ENCODE assay signal across 7 mouse cellular contexts in the genomic region with DNA sequence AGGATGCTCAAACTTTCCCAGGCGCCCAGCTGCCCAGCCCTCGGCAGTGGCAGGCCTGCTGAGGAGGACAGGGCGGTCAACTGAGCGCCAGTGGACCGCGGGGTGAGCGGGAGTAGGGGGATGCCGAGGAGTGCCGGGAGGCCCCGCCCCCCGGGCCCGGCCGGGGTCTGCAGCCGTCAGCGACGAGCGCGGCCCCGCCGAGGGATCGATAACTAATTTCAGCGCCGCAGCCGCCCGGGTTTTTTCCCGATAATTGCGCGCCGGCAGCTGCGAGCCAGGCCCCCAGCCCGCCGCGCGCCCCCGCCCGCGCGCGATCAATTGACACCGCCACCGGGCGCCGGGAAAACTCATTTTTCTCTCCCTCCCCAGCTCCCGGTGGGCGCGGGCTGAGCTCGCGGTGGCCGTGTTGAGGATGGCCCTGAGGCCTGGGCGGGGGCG. TPM values are rescaled to one million over a fixed set of nuclear protein-coding genes. Genes with fewer than 3 reads are reported as not detected.
DNase-seq lines count a peak whose midpoint lies in the region; ATAC-seq and TF ChIP-seq lines count a peak whose summit lies in the region.

No protein-coding gene starts in this region.

- no peak for ATAC-seq in lung, embryonic 14.5 days (ENCODE audit: insufficient read depth)
- peak; percentile 37; the same call in 1 of the 2 replicates for ATAC-seq in embryonic facial prominence, embryonic 11.5 days (replicated peaks; ENCODE audit: insufficient number of reproducible peaks, low FRiP score, low TSS enrichment, low read depth)
- peak; percentile 55; the same call in 1 of the 2 replicates for ATAC-seq in hindbrain, embryonic 13.5 days (ENCODE audit: low FRiP score)

- H3K9ac ChIP-seq in lung, embryonic 14.5 days = peak overlapping the region; percentile 75
- H3K9ac ChIP-seq in embryonic facial prominence, embryonic 11.5 days (replicated peaks; ENCODE audit: low read length) = peak overlapping the region; percentile 76
- peak overlapping the region; percentile 75 for H3K9ac ChIP-seq in hindbrain, embryonic 13.5 days

- H3K4me1 ChIP-seq in lung, embryonic 14.5 days (ENCODE audit: insufficient read depth) = peaks cover 16% of the 10 kb centered on the region
- H3K4me1 ChIP-seq in embryonic facial prominence, embryonic 11.5 days (ENCODE audit: control insufficient read depth, insufficient read depth, low read length) = peaks cover 3% of the 10 kb centered on the region; the same call in 1 of the 2 replicates
- peaks cover 48% of the 10 kb centered on the region for H3K4me1 ChIP-seq in hindbrain, embryonic 13.5 days (replicated peaks)
- H3K4me1 ChIP-seq in midbrain, embryonic 10.5 days = peaks cover 74% of the 10 kb centered on the region

- no peaks in the 10 kb centered on the region for H3K9me3 ChIP-seq in lung, embryonic 14.5 days (ENCODE audit: low read depth, low read length)
- no peaks in the 10 kb centered on the region for H3K9me3 ChIP-seq in embryonic facial prominence, embryonic 11.5 days (replicated peaks; ENCODE audit: control insufficient read depth, low read length)
- H3K9me3 ChIP-seq in hindbrain, embryonic 13.5 days = no peaks in the 10 kb centered on the region
- no peaks in the 10 kb centered on the region for H3K9me3 ChIP-seq in midbrain, embryonic 10.5 days (replicated peaks)

- H3K36me3 ChIP-seq in lung, embryonic 14.5 days (ENCODE audit: insufficient read depth) = no peaks in the 10 kb centered on the region
- H3K36me3 ChIP-seq in embryonic facial prominence, embryonic 11.5 days (replicated peaks; ENCODE audit: control insufficient read depth, insufficient read depth, low read depth, low read length) = no peaks in the 10 kb centered on the region
- no peaks in the 10 kb centered on the region for H3K36me3 ChIP-seq in hindbrain, embryonic 13.5 days
- no peaks in the 10 kb centered on the region for H3K36me3 ChIP-seq in midbrain, embryonic 10.5 days

- no peaks in the 10 kb centered on the region for H3K27me3 ChIP-seq in lung, embryonic 14.5 days (ENCODE audit: insufficient read depth, low read length)
- no peaks in the 10 kb centered on the region for H3K27me3 ChIP-seq in embryonic facial prominence, embryonic 11.5 days (ENCODE audit: control insufficient read depth, insufficient read depth, low read length)
- H3K27me3 ChIP-seq in hindbrain, embryonic 13.5 days = no peaks in the 10 kb centered on the region
- H3K27me3 ChIP-seq in midbrain, embryonic 10.5 days (ENCODE audit: low read depth, poor library complexity, severe bottlenecking) = peaks cover 9% of the 10 kb centered on the region; the same call in 1 of the 2 replicates

- peak overlapping the region; percentile 88 for H3K27ac ChIP-seq in lung, embryonic 14.5 days (ENCODE audit: low read depth)
- H3K27ac ChIP-seq in embryonic facial prominence, embryonic 11.5 days (replicated peaks; ENCODE audit: low read depth, low read length) = peak overlapping the region; percentile 69
- H3K27ac ChIP-seq in hindbrain, embryonic 13.5 days = peak overlapping the region; percentile 91
- H3K27ac ChIP-seq in midbrain, embryonic 10.5 days (replicated peaks) = peak overlapping the region; percentile 90

- H3K4me2 ChIP-seq in lung, embryonic 14.5 days = peak overlapping the region; percentile 99
- peak overlapping the region; percentile 92 for H3K4me2 ChIP-seq in embryonic facial prominence, embryonic 11.5 days (ENCODE audit: low read depth, low read length)
- peak overlapping the region; percentile 80 for H3K4me2 ChIP-seq in hindbrain, embryonic 13.5 days

- TF ChIP-seq CTCF in lung, embryonic 14.5 days (IDR thresholded peaks at IDR 0.05; ENCODE audit: low read depth) = no peak

- no peak for DNase-seq in lung, embryonic 14.5 days
- no peak for DNase-seq in lung, postnatal 4 days
- peak; percentile 51 for DNase-seq in embryonic facial prominence, embryonic 11.5 days (ENCODE audit: low spot score)
- peak; percentile 66 for DNase-seq in midbrain, embryonic 10.5 days (ENCODE audit: low spot score)
- no peak for DNase-seq in ovary, postnatal 14 days (ENCODE audit: low spot score)
- no peak for DNase-seq in adrenal gland, adult 2 months

- H3K4me3 ChIP-seq in lung, embryonic 14.5 days (ENCODE audit: low read depth, low read length) = peak overlapping the region; percentile 54
- H3K4me3 ChIP-seq in embryonic facial prominence, embryonic 11.5 days (ENCODE audit: low read depth, low read length) = peak overlapping the region; percentile 40
- peak overlapping the region; percentile 43 for H3K4me3 ChIP-seq in hindbrain, embryonic 13.5 days
- peak overlapping the region; percentile 59 for H3K4me3 ChIP-seq in midbrain, embryonic 10.5 days

- under 1% methylated on average over 51 of the region's 51 CpGs for WGBS in lung, embryonic 14.5 days
- WGBS in embryonic facial prominence, embryonic 11.5 days = 1% methylated on average over 51 of the region's 51 CpGs
- 1% methylated on average over 50 of the region's 51 CpGs for WGBS in hindbrain, embryonic 13.5 days
- under 1% methylated on average over 50 of the region's 51 CpGs for WGBS in midbrain, embryonic 10.5 days

RNA-seq across cellular contexts. Expression of gene 1700001O22Rik, which starts 32.1 kb away (rescaled TPM):
- polyA plus RNA-seq in lung, embryonic 14.5 days (2014; fragmentation: Nextera tagmentation; extraction: Ambion mirVana) = 3.9 and 4.3 TPM in 2 replicates
- polyA plus RNA-seq in embryonic facial prominence, embryonic 11.5 days (2014; fragmentation: Nextera tagmentation; extraction: Ambion mirVana) = 1.8 and 3.6 TPM in 2 replicates
- polyA plus RNA-seq in hindbrain, embryonic 13.5 days (2015; fragmentation: Nextera tagmentation; extraction: Ambion mirVana) = 1.7 and 2.4 TPM in 2 replicates
- polyA plus RNA-seq in midbrain, embryonic 10.5 days (2016; fragmentation: Nextera tagmentation; extraction: Ambion mirVana) = 3.5 and 4.0 TPM in 2 replicates
- 1 to 10 TPM; 1.8 to 5.0 TPM for total RNA-seq in adrenal gland, adult 2 months (2021)
- polyA plus RNA-seq in adrenal gland, adult 2 months (2012; rRNA removed) = 2.8 and 3.6 TPM in 2 replicates

RNA-seq across cellular contexts. Expression of gene Ntmt1, which starts 36.2 kb away (rescaled TPM):
- polyA plus RNA-seq in lung, embryonic 14.5 days (2014; fragmentation: Nextera tagmentation; extraction: Ambion mirVana) = 88.3 and 96.0 TPM in 2 replicates
- polyA plus RNA-seq in embryonic facial prominence, embryonic 11.5 days (2014; fragmentation: Nextera tagmentation; extraction: Ambion mirVana) = 98.9 and 101 TPM in 2 replicates
- 108 and 115 TPM in 2 replicates for polyA plus RNA-seq in hindbrain, embryonic 13.5 days (2015; fragmentation: Nextera tagmentation; extraction: Ambion mirVana)
- 126 and 127 TPM in 2 replicates for polyA plus RNA-seq in midbrain, embryonic 10.5 days (2016; fragmentation: Nextera tagmentation; extraction: Ambion mirVana)
- total RNA-seq in adrenal gland, adult 2 months (2021) = 10 to 100 TPM; 33.5 to 45.4 TPM
- 69.9 and 77.1 TPM in 2 replicates for polyA plus RNA-seq in adrenal gland, adult 2 months (2012; rRNA removed)

RNA-seq across cellular contexts. Expression of gene Asb6, which starts 58.7 kb away (rescaled TPM):
- polyA plus RNA-seq in lung, embryonic 14.5 days (2014; fragmentation: Nextera tagmentation; extraction: Ambion mirVana) = 32.1 and 34.5 TPM in 2 replicates
- 27.6 and 35.7 TPM in 2 replicates for polyA plus RNA-seq in embryonic facial prominence, embryonic 11.5 days (2014; fragmentation: Nextera tagmentation; extraction: Ambion mirVana)
- polyA plus RNA-seq in hindbrain, embryonic 13.5 days (2015; fragmentation: Nextera tagmentation; extraction: Ambion mirVana) = 38.3 and 41.0 TPM in 2 replicates
- 43.9 and 45.8 TPM in 2 replicates for polyA plus RNA-seq in midbrain, embryonic 10.5 days (2016; fragmentation: Nextera tagmentation; extraction: Ambion mirVana)
- 10 to 100 TPM; 24.7 to 30.3 TPM for total RNA-seq in adrenal gland, adult 2 months (2021)
- 58.2 and 62.5 TPM in 2 replicates for polyA plus RNA-seq in adrenal gland, adult 2 months (2012; rRNA removed)

Comparison
In these comparisons a context has a peak if more than half of its experiments do, and no peak if none do; other contexts are left out.
1. DNase-seq: peak in embryonic facial prominence, embryonic 11.5 days (single experiment) and midbrain, embryonic 10.5 days (single experiment); none in lung, embryonic 14.5 days (single experiment), lung, postnatal 4 days (0 of 2), ovary, postnatal 14 days (single experiment) and adrenal gland, adult 2 months (single experiment).
2. Peak in every context shown above with its lines, with median percentiles within 50 percentile points of each other: H3K27ac ChIP-seq, H3K4me2 ChIP-seq, H3K4me3 ChIP-seq and H3K9ac ChIP-seq.